In genomic region chr12:83206866-83207265, GRCm38 (mm10) we compare ENCODE assay signal across 22 mouse cellular contexts.
"Had no signal": no experiment of that assay in that cellular context is flagged by ENCODE, and none has a peak within 500 bp of the region (broad histone marks: within the 10 kb centered on the region; RNA-seq: fewer than 3 reads in every experiment).

No protein-coding gene starts in this region.

- H3K9me3 ChIP-seq: limb, embryonic 12.5 days; limb, embryonic 15.5 days; midbrain, embryonic 12.5 days; midbrain, embryonic 15.5 days; neural tube, embryonic 12.5 days; neural tube, embryonic 15.5 days had no signal

- H3K4me3 ChIP-seq: limb, embryonic 12.5 days; limb, embryonic 15.5 days; midbrain, embryonic 12.5 days; midbrain, embryonic 15.5 days; neural tube, embryonic 12.5 days; neural tube, embryonic 15.5 days had no signal

- H3K9ac ChIP-seq: limb, embryonic 12.5 days; limb, embryonic 15.5 days; liver, embryonic 14.5 days; liver, postnatal 0 days; lung, embryonic 14.5 days; midbrain, embryonic 12.5 days; midbrain, embryonic 15.5 days; neural tube, embryonic 12.5 days; neural tube, embryonic 15.5 days had no signal

- H3K27ac ChIP-seq: limb, embryonic 12.5 days; limb, embryonic 15.5 days; liver, embryonic 14.5 days; macrophage; midbrain, embryonic 12.5 days; neural tube, embryonic 12.5 days; stomach, postnatal 0 days had no signal

- H3K27me3 ChIP-seq: limb, embryonic 15.5 days; midbrain, embryonic 12.5 days; midbrain, embryonic 15.5 days; neural tube, embryonic 12.5 days; neural tube, embryonic 15.5 days had no signal

- H3K4me2 ChIP-seq: limb, embryonic 12.5 days; limb, embryonic 15.5 days; liver, embryonic 11.5 days; lung, embryonic 14.5 days; midbrain, embryonic 12.5 days; midbrain, embryonic 15.5 days; neural tube, embryonic 12.5 days; neural tube, embryonic 15.5 days had no signal

- ATAC-seq: liver, postnatal 0 days; lung, postnatal 0 days; midbrain, embryonic 15.5 days had no signal

- H3K36me3 ChIP-seq: limb, embryonic 12.5 days; limb, embryonic 15.5 days; midbrain, embryonic 12.5 days; midbrain, embryonic 15.5 days; neural tube, embryonic 12.5 days; neural tube, embryonic 15.5 days had no signal

- DNase-seq: kidney, postnatal 14 days; kidney, postnatal 4 days; left cerebral cortex, postnatal 4 days; liver, postnatal 0 days; lung, embryonic 14.5 days; right cerebral cortex, adult 18-20 months; right cerebral cortex, postnatal 14 days; right cerebral cortex, postnatal 4 days; thymus, adult 2 months; thymus, postnatal 14 days; thymus, postnatal 4 days had no signal
